Mouse (Mus musculus): ENCODE data around the gene Stx8.

DNA sequence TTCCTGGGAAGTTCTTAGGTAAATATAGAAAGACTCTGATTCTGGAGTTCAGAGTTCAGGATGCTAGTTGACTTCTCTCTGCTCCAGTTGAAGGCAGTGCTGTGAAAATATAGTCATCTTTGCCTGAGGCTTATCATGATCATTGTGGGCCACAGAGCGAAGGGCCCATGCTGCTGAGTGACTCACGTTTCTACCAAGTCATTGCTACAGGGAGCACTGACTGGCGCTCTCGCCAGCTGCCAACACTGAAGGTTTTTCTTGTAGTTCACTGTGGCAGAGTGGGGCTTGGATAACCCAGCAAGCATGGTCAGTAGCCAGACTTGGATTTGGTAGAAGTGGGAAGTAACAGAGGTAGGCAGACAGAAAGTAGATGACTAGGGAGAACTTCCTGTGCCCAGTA lies 85.3 kb downstream of the Stx8 start:
- no peak for TF ChIP-seq CTCF (IDR thresholded peaks at IDR 0.05; ENCODE audit: insufficient read depth, low read length)
- TF ChIP-seq POLR2A (IDR thresholded peaks at IDR 0.05; ENCODE audit: borderline replicate concordance, extremely low read depth, low read depth, low read length) = no peak
